12 mouse cellular contexts compared by ENCODE assay signal in the genomic region with DNA sequence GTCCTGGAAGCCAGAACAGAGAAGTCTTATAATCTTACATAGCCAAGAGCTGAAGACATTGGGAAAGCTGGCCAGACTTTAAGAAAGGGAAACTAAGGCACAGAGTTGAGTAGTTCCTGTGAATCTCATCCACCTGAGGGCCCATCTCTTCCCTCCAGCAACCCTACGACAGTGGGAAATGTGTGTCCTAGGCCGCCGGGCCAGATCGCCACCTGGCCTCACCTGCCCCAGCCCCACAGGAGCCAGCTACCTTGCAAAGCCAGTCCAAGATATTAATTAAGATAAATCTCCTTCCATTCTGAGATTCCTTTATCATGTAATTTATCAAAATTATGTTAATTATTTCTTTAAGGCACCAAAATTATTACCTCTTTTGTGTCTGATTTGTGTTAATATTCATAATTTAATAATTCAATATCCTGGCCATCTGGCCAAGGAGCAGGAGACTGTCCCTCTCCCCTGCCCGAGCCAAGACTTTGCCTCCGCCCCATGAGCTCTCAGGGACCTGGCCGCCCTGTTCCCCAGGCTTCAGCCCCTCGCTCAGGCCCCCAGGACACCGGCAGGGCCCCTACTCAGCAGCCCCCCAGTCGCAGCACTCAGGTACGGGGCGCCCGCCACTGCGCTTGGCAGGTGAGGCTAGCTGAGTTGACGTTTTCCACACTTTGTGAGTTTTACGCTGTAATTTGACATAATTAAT. TPM values are rescaled to one million over a fixed set of nuclear protein-coding genes. Genes with fewer than 3 reads are reported as not detected.
A peak's percentile ranks its signal among the peaks of the same experiment; 100 is the strongest.
DNase-seq lines count a peak whose midpoint lies in the region; ATAC-seq and TF ChIP-seq lines count a peak whose summit lies in the region.
"Had no signal": no experiment of that assay in that cellular context is flagged by ENCODE, and none has a peak within 500 bp of the region (broad histone marks: within the 10 kb centered on the region; RNA-seq: fewer than 3 reads in every experiment).

No protein-coding gene starts in this region.

- peaks cover 0 to 4% of the 10 kb centered on the region in 2 experiments; a peak in 1 of 4 replicates for H3K4me1 ChIP-seq in heart, embryonic 14.5 days (ENCODE audit: control insufficient read depth in 2 of 2, insufficient read depth in 2 of 2, low read length in 2 of 2)
- peaks cover 3% of the 10 kb centered on the region; the same call in 1 of the 2 replicates for H3K4me1 ChIP-seq in heart, embryonic 10.5 days
- 0 out of 2 replicates have a peak, but pooled peaks cover 5% of the 10 kb centered on the region for H3K4me1 ChIP-seq in midbrain, embryonic 14.5 days (ENCODE audit: control insufficient read depth, insufficient read depth, low read length)
- H3K4me1 ChIP-seq in midbrain, postnatal 0 days (ENCODE audit: insufficient read depth, low read length): no peaks in the 10 kb centered on the region
- peaks cover 12% of the 10 kb centered on the region for H3K4me1 ChIP-seq in hindbrain, embryonic 15.5 days (replicated peaks)
- H3K4me1 ChIP-seq in stomach, embryonic 15.5 days: peaks cover 7% of the 10 kb centered on the region; the same call in 1 of the 2 replicates

- 59% methylated on average over 16 of the region's 16 CpGs for WGBS in heart, embryonic 14.5 days
- 58% methylated on average over 16 of the region's 16 CpGs for WGBS in heart, embryonic 10.5 days
- WGBS in midbrain, embryonic 14.5 days: 59% methylated on average over 16 of the region's 16 CpGs
- 65% methylated on average over 16 of the region's 16 CpGs for WGBS in midbrain, postnatal 0 days
- 45% methylated on average over 16 of the region's 16 CpGs for WGBS in hindbrain, embryonic 15.5 days
- 55% methylated on average over 16 of the region's 16 CpGs for WGBS in stomach, embryonic 15.5 days

- 0 out of 2 replicates have a peak, but pooled peaks cover 3% of the 10 kb centered on the region for H3K9me3 ChIP-seq in heart, embryonic 14.5 days (ENCODE audit: control insufficient read depth, low read length)
- no peaks in the 10 kb centered on the region; the same call in 1 of the 2 replicates for H3K9me3 ChIP-seq in heart, embryonic 10.5 days
- H3K9me3 ChIP-seq in midbrain, embryonic 14.5 days (ENCODE audit: control insufficient read depth, low read length): no peaks in the 10 kb centered on the region
- H3K9me3 ChIP-seq in midbrain, postnatal 0 days (ENCODE audit: low read length): no peaks in the 10 kb centered on the region
- no peaks in the 10 kb centered on the region for H3K9me3 ChIP-seq in hindbrain, embryonic 15.5 days
- H3K9me3 ChIP-seq in stomach, embryonic 15.5 days: no peaks in the 10 kb centered on the region

- H3K9ac ChIP-seq in heart, embryonic 14.5 days (ENCODE audit: low read length): no peak overlapping the region
- no peak overlapping the region for H3K9ac ChIP-seq in midbrain, embryonic 14.5 days (replicated peaks; ENCODE audit: low read length)
- no peak overlapping the region for H3K9ac ChIP-seq in midbrain, postnatal 0 days (replicated peaks; ENCODE audit: low read length, poor library complexity, severe bottlenecking)
- H3K9ac ChIP-seq in hindbrain, embryonic 15.5 days: no peak overlapping the region
- no peak overlapping the region for H3K9ac ChIP-seq in stomach, embryonic 15.5 days

- no peak for ATAC-seq in heart, embryonic 14.5 days (ENCODE audit: insufficient number of reproducible peaks, insufficient read depth, low FRiP score, low read depth)
- ATAC-seq in midbrain, embryonic 14.5 days (ENCODE audit: low FRiP score, low TSS enrichment): no peak; the same call in 1 of the 2 replicates
- no peak for ATAC-seq in midbrain, postnatal 0 days (ENCODE audit: low FRiP score)
- ATAC-seq in hindbrain, embryonic 15.5 days (ENCODE audit: low FRiP score, low read depth): peak; percentile 36; the same call in 1 of the 2 replicates
- no peak for ATAC-seq in stomach, embryonic 15.5 days (ENCODE audit: insufficient read depth, low FRiP score, low read depth)

- no peak for DNase-seq in heart, embryonic 10.5 days (ENCODE audit: low spot score)
- no peak for DNase-seq in midbrain, embryonic 14.5 days
- no peak for DNase-seq in midbrain, postnatal 0 days (ENCODE audit: low spot score)
- no peak for DNase-seq in right cerebral cortex, adult 2 months (ENCODE audit: low spot score in 2 of 2)
- no peak for DNase-seq in right cerebral cortex, postnatal 4 days
- DNase-seq: gastrocnemius, postnatal 36 days; layer of hippocampus, adult 9-11 months; lung, adult 2 months; thymus, adult 18-20 months had no signal

- no peak overlapping the region for H3K27ac ChIP-seq in heart, embryonic 14.5 days (replicated peaks in 1 of 2; ENCODE audit: control insufficient read depth in 1 of 2, insufficient read depth in 1 of 2, low read depth in 2 of 2, low read length in 2 of 2)
- H3K27ac ChIP-seq in heart, embryonic 10.5 days: no peak overlapping the region
- no peak overlapping the region for H3K27ac ChIP-seq in midbrain, embryonic 14.5 days (replicated peaks; ENCODE audit: low read depth, low read length)
- no peak overlapping the region for H3K27ac ChIP-seq in midbrain, postnatal 0 days (ENCODE audit: low read depth, low read length)
- H3K27ac ChIP-seq in hindbrain, embryonic 15.5 days (replicated peaks): peak overlapping the region; percentile 64
- H3K27ac ChIP-seq in stomach, embryonic 15.5 days: no peak overlapping the region

- H3K36me3 ChIP-seq in heart, embryonic 14.5 days (ENCODE audit: control insufficient read depth, insufficient read depth, low read length): no peaks in the 10 kb centered on the region
- H3K36me3 ChIP-seq in heart, embryonic 10.5 days: no peaks in the 10 kb centered on the region
- H3K36me3 ChIP-seq in midbrain, embryonic 14.5 days (ENCODE audit: control insufficient read depth, insufficient read depth, low read length): no peaks in the 10 kb centered on the region
- no peaks in the 10 kb centered on the region for H3K36me3 ChIP-seq in midbrain, postnatal 0 days (ENCODE audit: insufficient read depth, low read length)
- no peaks in the 10 kb centered on the region for H3K36me3 ChIP-seq in hindbrain, embryonic 15.5 days
- no peaks in the 10 kb centered on the region for H3K36me3 ChIP-seq in stomach, embryonic 15.5 days

- H3K4me3 ChIP-seq in heart, embryonic 14.5 days (ENCODE audit: control insufficient read depth in 1 of 2, insufficient read depth in 1 of 2, low read depth in 1 of 2, low read length in 2 of 2): no peak overlapping the region
- H3K4me3 ChIP-seq in heart, embryonic 10.5 days: no peak overlapping the region
- H3K4me3 ChIP-seq in midbrain, embryonic 14.5 days (replicated peaks; ENCODE audit: low read depth, low read length): no peak overlapping the region
- no peak overlapping the region for H3K4me3 ChIP-seq in midbrain, postnatal 0 days (ENCODE audit: low read depth, low read length)
- no peak overlapping the region for H3K4me3 ChIP-seq in hindbrain, embryonic 15.5 days
- no peak overlapping the region for H3K4me3 ChIP-seq in stomach, embryonic 15.5 days (replicated peaks)

- peak overlapping the region; percentile 27; the same call in 1 of the 2 replicates for H3K4me2 ChIP-seq in heart, embryonic 14.5 days (ENCODE audit: low read length)
- H3K4me2 ChIP-seq in midbrain, embryonic 14.5 days (ENCODE audit: low read length): peak overlapping the region; percentile 30
- H3K4me2 ChIP-seq in midbrain, postnatal 0 days (ENCODE audit: low read depth, low read length, poor library complexity, severe bottlenecking): no peak overlapping the region
- peak overlapping the region; percentile 42 for H3K4me2 ChIP-seq in hindbrain, embryonic 15.5 days
- peak overlapping the region; percentile 40 for H3K4me2 ChIP-seq in stomach, embryonic 15.5 days

- H3K27me3 ChIP-seq in heart, embryonic 14.5 days (ENCODE audit: control insufficient read depth, insufficient read depth, low read length): peaks cover 3% of the 10 kb centered on the region
- H3K27me3 ChIP-seq in heart, embryonic 10.5 days (ENCODE audit: insufficient read depth, poor library complexity, severe bottlenecking): peaks cover 37% of the 10 kb centered on the region
- no peaks in the 10 kb centered on the region for H3K27me3 ChIP-seq in midbrain, embryonic 14.5 days (ENCODE audit: control insufficient read depth, insufficient read depth, low read length)
- no peaks in the 10 kb centered on the region for H3K27me3 ChIP-seq in midbrain, postnatal 0 days (ENCODE audit: insufficient read depth, low read length)
- H3K27me3 ChIP-seq in hindbrain, embryonic 15.5 days: no peaks in the 10 kb centered on the region
- no peaks in the 10 kb centered on the region for H3K27me3 ChIP-seq in stomach, embryonic 15.5 days (replicated peaks)

- TF ChIP-seq CTCF in midbrain, postnatal 0 days (IDR thresholded peaks at IDR 0.05): no peak

RNA-seq across cellular contexts. Expression of a gene that starts 41.7 kb away (rescaled TPM):
- 0.96 and 1.3 TPM in 2 replicates for polyA plus RNA-seq in heart, embryonic 14.5 days (2014; fragmentation: Nextera tagmentation; extraction: Ambion mirVana)
- polyA plus RNA-seq in heart, embryonic 10.5 days (2016; fragmentation: Nextera tagmentation; extraction: Ambion mirVana): 4.1 and 5.7 TPM in 2 replicates
- 12.7 and 13.4 TPM in 2 replicates for polyA plus RNA-seq in midbrain, embryonic 14.5 days (2014; fragmentation: Nextera tagmentation; extraction: Ambion mirVana)
- 10.8 and 16.6 TPM in 2 replicates for total RNA-seq in midbrain, postnatal 0 days (2014; rRNA removed)
- polyA plus RNA-seq in midbrain, postnatal 0 days (2015; fragmentation: Nextera tagmentation; extraction: Ambion mirVana): 15.1 and 17.4 TPM in 2 replicates
- polyA plus RNA-seq in hindbrain, embryonic 15.5 days (2015; fragmentation: Nextera tagmentation; extraction: Ambion mirVana): 10.1 and 12.2 TPM in 2 replicates
- 6.4 and 7.7 TPM in 2 replicates for polyA plus RNA-seq in stomach, embryonic 15.5 days (2015; fragmentation: Nextera tagmentation; extraction: Ambion mirVana)
